Comparison of ENCODE assay signal across 31 mouse cellular contexts in genomic region chr7:143692746-143693510, GRCm38 (mm10).
"Had no signal": no experiment of that assay in that cellular context is flagged by ENCODE, and none has a peak within 500 bp of the region (broad histone marks: within the 10 kb centered on the region; RNA-seq: fewer than 3 reads in every experiment).

No protein-coding gene starts in this region.

- H3K4me1 ChIP-seq: limb, embryonic 10.5 days; limb, embryonic 12.5 days; limb, embryonic 13.5 days; limb, embryonic 15.5 days; liver, embryonic 12.5 days; liver, embryonic 13.5 days; liver, embryonic 15.5 days; lung, embryonic 15.5 days; midbrain, embryonic 10.5 days; midbrain, embryonic 12.5 days; midbrain, embryonic 13.5 days; midbrain, embryonic 15.5 days had no signal

- DNase-seq: left cerebral cortex, postnatal 4 days; liver; liver, embryonic 13.5 days; liver, postnatal 0 days; lung, adult 18-20 months; lung, adult 2 months; lung, embryonic 14.5 days; lung, postnatal 10 days; lung, postnatal 14 days; lung, postnatal 36 days; midbrain, embryonic 14.5 days had no signal

- H3K27ac ChIP-seq: left cerebral cortex, adult 2 months; limb, embryonic 10.5 days; limb, embryonic 12.5 days; limb, embryonic 13.5 days; limb, embryonic 15.5 days; liver, embryonic 12.5 days; liver, embryonic 13.5 days; liver, embryonic 14.5 days; liver, embryonic 15.5 days; lung, embryonic 15.5 days; macrophage; midbrain, embryonic 10.5 days; midbrain, embryonic 12.5 days; midbrain, embryonic 13.5 days; midbrain, embryonic 15.5 days had no signal

- H3K27me3 ChIP-seq: limb, embryonic 12.5 days; limb, embryonic 13.5 days; limb, embryonic 15.5 days; liver, embryonic 13.5 days; liver, embryonic 15.5 days; lung, embryonic 15.5 days; midbrain, embryonic 12.5 days; midbrain, embryonic 13.5 days; midbrain, embryonic 15.5 days had no signal

- H3K4me2 ChIP-seq: limb, embryonic 12.5 days; limb, embryonic 13.5 days; limb, embryonic 15.5 days; liver, embryonic 11.5 days; liver, embryonic 12.5 days; liver, embryonic 13.5 days; liver, embryonic 15.5 days; lung, embryonic 14.5 days; lung, embryonic 15.5 days; midbrain, embryonic 11.5 days; midbrain, embryonic 12.5 days; midbrain, embryonic 13.5 days; midbrain, embryonic 15.5 days had no signal

- H3K4me3 ChIP-seq: left cerebral cortex, adult 2 months; limb, embryonic 10.5 days; limb, embryonic 12.5 days; limb, embryonic 13.5 days; limb, embryonic 15.5 days; liver, embryonic 12.5 days; liver, embryonic 13.5 days; liver, embryonic 15.5 days; lung, embryonic 15.5 days; megakaryocyte, embryonic 14.5 days; midbrain, embryonic 10.5 days; midbrain, embryonic 12.5 days; midbrain, embryonic 13.5 days; midbrain, embryonic 15.5 days; myocyte had no signal

- H3K9me3 ChIP-seq: limb, embryonic 10.5 days; limb, embryonic 15.5 days; liver, embryonic 12.5 days; liver, embryonic 13.5 days; liver, embryonic 15.5 days; lung, embryonic 15.5 days; megakaryocyte, embryonic 14.5 days; midbrain, embryonic 12.5 days; midbrain, embryonic 13.5 days; midbrain, embryonic 15.5 days had no signal

- H3K9ac ChIP-seq: limb, embryonic 12.5 days; limb, embryonic 13.5 days; limb, embryonic 15.5 days; liver, embryonic 12.5 days; liver, embryonic 13.5 days; liver, embryonic 14.5 days; liver, embryonic 15.5 days; liver, postnatal 0 days; lung, embryonic 14.5 days; lung, embryonic 15.5 days; midbrain, embryonic 12.5 days; midbrain, embryonic 13.5 days; midbrain, embryonic 15.5 days had no signal

- ATAC-seq: liver, embryonic 12.5 days; liver, postnatal 0 days; lung, postnatal 0 days; midbrain, embryonic 13.5 days; midbrain, embryonic 15.5 days; midbrain, embryonic 16.5 days had no signal

- H3K36me3 ChIP-seq: liver, embryonic 12.5 days; liver, embryonic 13.5 days; liver, embryonic 15.5 days had no signal
